Mouse (Mus musculus) kidney, adult 2 months (tissue): ENCODE data around the gene Ccdc33. TPM values are rescaled to one million over a fixed set of nuclear protein-coding genes. Genes with fewer than 3 reads are reported as not detected.

Experiments used
- DNase-seq: peaks from one replicate; pipeline ENCODE4 v3.0.0; 2021
- H3K27ac ChIP-seq: fragments of 200-500 bp; 2 replicates; pipeline ENCODE4 v1.5.1; 2012; ENCODE audit warnings: low read depth, low read length, control low read depth, inconsistent platforms; ENCODE audit not compliant: insufficient read depth
- H3K27me3 ChIP-seq: fragments of 200-500 bp; replicated peaks from 2 replicates; pipeline ENCODE4 v1.6.1; 2012; ENCODE audit warnings: mild to moderate bottlenecking, moderate library complexity, low read length, inconsistent platforms; ENCODE audit not compliant: control insufficient read depth, insufficient read depth
- H3K36me3 ChIP-seq: fragments of 200-500 bp; 2 replicates; pipeline ENCODE4 v1.6.1; 2012; ENCODE audit warnings: mild to moderate bottlenecking, moderate library complexity, low read length, inconsistent platforms; ENCODE audit not compliant: control insufficient read depth, insufficient read depth
- H3K4me1 ChIP-seq: fragments of 200-500 bp; 2 replicates; pipeline ENCODE4 v1.6.1; 2011; ENCODE audit warnings: low read length; ENCODE audit not compliant: control insufficient read depth, insufficient read depth
- H3K4me3 ChIP-seq: fragments of 200-500 bp; 2 replicates; pipeline ENCODE4 v1.5.1; 2011; ENCODE audit warnings: mild to moderate bottlenecking, low read depth, low read length, control low read depth; ENCODE audit not compliant: insufficient read depth
- CTCF ChIP-seq: fragments of 200-500 bp; conservative IDR thresholded peaks from 2 replicates; pipeline ENCODE4 v1.5.1; 2011; ENCODE audit warnings: low read depth, mild to moderate bottlenecking, control low read depth, low read length, moderate library complexity, mixed read lengths; ENCODE audit not compliant: insufficient read depth, insufficient read length
- POLR2A ChIP-seq: fragments of 200-500 bp; IDR thresholded peaks from one replicate; pipeline ENCODE4 v1.6.1; 2011; ENCODE audit warnings: low read depth, low read length, control low read depth
- WGBS: fragments of 180-500 bp; shearing (Covaris S2); methylation state at CpG from one replicate; pipeline ENCODE4 v1.1.7; 2018; 5-methylcytosine and 5-hydroxymethylcytosine counted together
- polyA plus RNA-seq: library from polyadenylated mRNA; depleted of rRNA; stranded (reverse); fragments of >200 nt; gene quantifications from 2 replicates; pipeline ENCODE4 v1.2.3, GENCODE M21; 2012

Ccdc33 gene
- polyA plus RNA-seq, 1 experiment: not detected

DNA sequence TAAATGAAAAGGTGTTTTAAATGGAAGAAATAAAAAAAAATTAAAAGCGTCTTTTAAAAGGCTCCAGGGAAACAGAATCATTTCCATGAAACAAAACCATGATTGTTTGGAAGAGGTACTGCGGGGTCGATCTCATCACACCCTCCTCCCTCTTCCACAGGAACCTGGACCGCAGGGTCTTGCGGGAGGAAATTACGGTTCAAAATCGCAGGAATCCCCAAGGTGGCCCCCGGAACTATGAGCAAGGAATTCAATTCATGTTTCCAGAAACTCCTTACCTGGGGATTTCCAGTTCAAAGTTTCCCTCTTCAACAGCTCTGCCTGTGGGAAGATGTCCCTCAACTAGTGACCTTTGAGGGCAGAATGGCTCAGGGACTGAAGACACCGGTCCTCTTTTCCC is 4.6 kb downstream of the Ccdc33 start:
- no peak for TF ChIP-seq CTCF
- no peak for TF ChIP-seq POLR2A
- no peaks in the 10 kb centered on the region for H3K27me3 ChIP-seq
- DNase-seq: no peak
- no peak overlapping the region for H3K27ac ChIP-seq
- H3K4me3 ChIP-seq: no peak overlapping the region
- H3K4me1 ChIP-seq: no peaks in the 10 kb centered on the region; the same call in 1 of the 2 replicates
- H3K36me3 ChIP-seq: no peaks in the 10 kb centered on the region
- WGBS: 36% methylated on average over 9 of the region's 9 CpGs

DNA sequence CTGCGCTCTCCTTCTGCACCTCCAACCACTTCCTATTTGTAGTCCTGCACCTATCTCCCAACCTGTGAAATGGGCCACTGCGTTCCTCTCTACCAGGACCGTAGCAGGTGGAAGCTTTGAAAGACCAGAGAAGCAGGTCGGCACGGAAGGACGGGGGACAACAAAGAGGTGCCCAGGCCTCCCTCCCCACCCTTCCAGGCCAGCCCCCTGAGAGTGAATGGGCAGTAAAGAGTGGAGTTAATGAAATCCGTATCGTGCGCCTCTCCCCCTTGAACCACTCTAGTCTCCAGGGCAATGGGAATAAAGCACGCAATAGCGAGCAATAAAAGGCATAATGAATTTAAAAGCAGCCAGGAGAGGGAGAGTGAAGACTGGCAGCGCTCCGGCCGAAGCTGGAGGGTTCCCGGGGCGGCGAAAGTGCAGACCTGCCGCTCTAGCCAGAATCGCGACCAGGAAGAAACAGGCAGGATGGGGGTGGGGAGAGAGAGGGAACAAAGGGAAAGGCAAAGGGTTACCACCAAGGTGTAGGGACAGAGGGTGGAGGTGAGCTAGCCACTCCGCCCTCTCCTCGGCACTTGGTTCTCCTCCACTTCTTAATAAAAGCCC is 5.2 kb downstream of the Ccdc33 start:
- peak; percentile 21 for DNase-seq
- Histone ChIP-seq H3K27me3 (no peaks in the 10 kb centered on the region), H3K4me1 (no peaks in the 10 kb centered on the region; the same call in 1 of the 2 replicates), H3K4me3 (no peak overlapping the region), H3K27ac (no peak overlapping the region), H3K36me3 (no peaks in the 10 kb centered on the region)
- WGBS: 21% methylated on average over 22 of the region's 22 CpGs
- no peak for TF ChIP-seq POLR2A
- no peak for TF ChIP-seq CTCF

DNA sequence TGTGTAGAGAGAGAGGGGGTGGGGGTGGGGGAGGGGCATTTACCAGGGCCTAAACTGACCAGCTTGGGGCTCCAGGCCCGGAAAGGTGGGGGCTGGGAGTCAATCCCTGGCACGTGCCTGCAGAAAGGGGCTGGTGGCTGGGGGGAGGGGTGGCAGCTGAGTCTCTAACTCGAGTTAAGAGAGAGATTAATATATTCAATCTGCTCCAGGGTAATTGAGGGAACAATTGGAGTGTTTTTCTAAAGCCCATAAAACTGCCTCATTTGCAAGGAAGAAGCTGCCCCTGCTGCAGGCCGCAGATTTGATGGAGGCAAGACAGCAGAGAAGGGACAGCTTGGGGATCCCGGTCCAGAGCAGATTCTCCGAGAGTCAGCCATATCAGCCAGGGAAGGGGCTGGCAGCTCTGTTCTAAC is 5.8 kb downstream of the Ccdc33 start:
- 30% methylated on average over 6 of the region's 6 CpGs for WGBS
- TF ChIP-seq POLR2A: no peak
- TF ChIP-seq CTCF: no peak
- Histone ChIP-seq H3K27me3 (no peaks in the 10 kb centered on the region), H3K36me3 (no peaks in the 10 kb centered on the region), H3K4me1 (no peaks in the 10 kb centered on the region; the same call in 1 of the 2 replicates), H3K27ac (no peak overlapping the region), H3K4me3 (no peak overlapping the region)
- no peak for DNase-seq

DNA sequence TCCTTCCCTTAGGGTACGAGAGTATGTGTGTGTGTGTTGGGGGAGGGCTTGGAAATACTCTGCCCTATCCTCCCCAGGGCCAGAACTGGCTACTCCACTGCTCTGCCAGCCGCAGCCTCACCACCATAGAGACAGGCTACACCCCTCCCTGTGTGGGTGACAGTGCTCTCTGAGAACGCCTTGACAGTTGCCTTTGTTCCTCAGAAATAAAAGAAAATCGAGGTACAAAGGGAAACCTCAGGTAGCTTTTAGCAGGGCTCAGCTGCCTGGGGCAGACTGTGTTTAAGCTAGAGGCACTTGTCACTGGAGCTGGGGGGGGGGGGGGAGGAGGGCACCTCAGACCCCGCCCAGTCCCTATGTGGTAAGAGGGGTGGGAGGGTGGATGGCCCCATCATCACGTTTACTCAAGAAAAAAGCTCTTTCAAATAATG is 6.3 kb downstream of the Ccdc33 start:
- Histone ChIP-seq H3K27me3 (no peaks in the 10 kb centered on the region), H3K36me3 (no peaks in the 10 kb centered on the region), H3K4me1 (no peaks in the 10 kb centered on the region; the same call in 1 of the 2 replicates), H3K4me3 (no peak overlapping the region), H3K27ac (no peak overlapping the region)
- 55% methylated on average over 6 of the region's 6 CpGs for WGBS
- TF ChIP-seq CTCF: no peak
- no peak for TF ChIP-seq POLR2A
- no peak for DNase-seq

DNA sequence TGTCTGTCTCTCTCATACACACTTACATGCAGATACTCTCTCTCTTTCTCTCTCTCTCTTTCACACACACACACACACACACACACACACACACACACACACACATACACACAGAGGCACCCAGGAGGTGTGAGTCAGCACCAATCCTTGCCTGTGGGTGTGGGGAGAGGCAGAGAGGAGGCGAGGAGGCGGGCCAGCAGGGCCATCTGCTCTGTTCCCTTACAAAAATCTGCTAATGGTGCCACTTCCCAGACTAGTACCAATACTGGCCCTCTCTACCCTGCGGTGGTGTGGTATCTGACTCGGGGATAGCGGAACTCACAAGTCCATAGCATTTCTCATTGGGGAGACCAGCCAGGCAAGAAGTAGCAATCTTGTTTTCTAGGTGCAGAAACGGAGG is 7.2 kb downstream of the Ccdc33 start:
- Histone ChIP-seq H3K4me3 (no peak overlapping the region), H3K27ac (no peak overlapping the region), H3K36me3 (no peaks in the 10 kb centered on the region), H3K4me1 (no peaks in the 10 kb centered on the region; the same call in 1 of the 2 replicates), H3K27me3 (no peaks in the 10 kb centered on the region)
- DNase-seq: no peak
- WGBS: 80% methylated on average over 6 of the region's 6 CpGs
- TF ChIP-seq POLR2A: no peak
- TF ChIP-seq CTCF: no peak

DNA sequence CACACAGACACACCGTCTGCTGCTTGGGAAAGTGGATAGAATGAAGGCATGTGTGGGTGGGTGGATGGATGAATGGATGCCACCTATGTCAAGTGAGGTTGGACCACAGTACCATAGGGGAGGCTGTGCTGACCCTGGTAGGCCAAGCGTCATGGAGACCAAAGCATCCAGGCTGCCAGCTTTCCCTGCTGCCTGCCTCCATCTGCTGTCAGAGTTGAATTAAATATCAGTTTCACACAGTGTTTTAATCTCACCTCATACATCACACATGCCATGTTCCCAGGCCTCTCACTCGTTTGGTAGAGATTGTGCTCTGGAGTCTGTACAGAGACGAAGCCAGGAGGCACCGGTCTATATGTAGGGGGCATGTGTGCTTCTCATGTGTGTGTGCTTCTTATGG is 7.8 kb downstream of the Ccdc33 start:
- Histone ChIP-seq H3K27me3 (no peaks in the 10 kb centered on the region), H3K4me3 (no peak overlapping the region), H3K36me3 (no peaks in the 10 kb centered on the region), H3K4me1 (no peaks in the 10 kb centered on the region; the same call in 1 of the 2 replicates), H3K27ac (no peak overlapping the region)
- no peak for DNase-seq
- 91% methylated on average over 5 of the region's 5 CpGs for WGBS
- TF ChIP-seq POLR2A (no peak), CTCF (no peak)

DNA sequence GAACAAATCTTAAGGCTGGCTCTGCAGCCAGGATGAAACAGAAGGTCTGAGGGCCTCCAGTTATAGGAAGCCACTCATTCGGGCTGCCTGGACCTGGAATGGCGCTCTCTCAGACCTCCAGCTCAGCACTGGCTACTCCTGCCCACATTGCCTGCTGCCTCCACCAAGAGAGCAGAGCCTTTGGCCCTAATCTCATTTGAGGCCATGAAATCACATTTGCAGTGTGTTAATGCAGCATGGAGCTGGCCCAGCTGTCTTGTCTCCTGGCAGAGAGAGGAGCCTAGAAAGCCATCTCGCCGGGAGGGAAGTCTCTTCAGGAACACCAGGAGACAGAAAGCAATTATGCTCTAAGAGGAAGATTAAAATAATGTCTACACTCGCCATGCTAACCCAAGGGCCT is 11.1 kb downstream of the Ccdc33 start:
- WGBS: 70% methylated on average over 5 of the region's 5 CpGs
- Histone ChIP-seq H3K4me1 (no peaks in the 10 kb centered on the region), H3K4me3 (no peak overlapping the region), H3K36me3 (no peaks in the 10 kb centered on the region), H3K27ac (no peak overlapping the region), H3K27me3 (no peaks in the 10 kb centered on the region)
- TF ChIP-seq CTCF (no peak), POLR2A (no peak)
- no peak for DNase-seq
